Mouse (Mus musculus): ENCODE results near the gene Galns.

The Galns gene

DNA sequence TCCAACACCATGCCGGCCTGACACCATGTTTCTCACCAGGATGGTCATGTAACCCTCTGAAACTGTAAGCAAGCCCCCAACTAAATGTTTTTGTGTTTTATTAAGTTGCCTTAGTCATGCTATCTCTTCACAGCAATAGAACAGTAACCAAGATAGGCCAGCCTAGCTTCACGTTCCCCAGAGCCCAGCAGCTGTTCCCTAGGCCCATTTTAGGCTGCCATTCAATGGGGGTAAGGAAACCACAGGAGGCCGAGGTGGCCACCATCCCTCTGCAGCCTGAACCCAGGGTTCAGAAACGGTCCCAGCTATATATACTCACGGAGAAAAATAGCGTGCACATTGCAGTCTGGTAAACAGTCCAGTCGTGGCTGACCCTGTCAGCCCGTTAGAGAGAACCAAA is 67.1 kb downstream of the Galns start:
- no peak for DNase-seq (ENCODE audit: low spot score in 2 of 2)

DNA sequence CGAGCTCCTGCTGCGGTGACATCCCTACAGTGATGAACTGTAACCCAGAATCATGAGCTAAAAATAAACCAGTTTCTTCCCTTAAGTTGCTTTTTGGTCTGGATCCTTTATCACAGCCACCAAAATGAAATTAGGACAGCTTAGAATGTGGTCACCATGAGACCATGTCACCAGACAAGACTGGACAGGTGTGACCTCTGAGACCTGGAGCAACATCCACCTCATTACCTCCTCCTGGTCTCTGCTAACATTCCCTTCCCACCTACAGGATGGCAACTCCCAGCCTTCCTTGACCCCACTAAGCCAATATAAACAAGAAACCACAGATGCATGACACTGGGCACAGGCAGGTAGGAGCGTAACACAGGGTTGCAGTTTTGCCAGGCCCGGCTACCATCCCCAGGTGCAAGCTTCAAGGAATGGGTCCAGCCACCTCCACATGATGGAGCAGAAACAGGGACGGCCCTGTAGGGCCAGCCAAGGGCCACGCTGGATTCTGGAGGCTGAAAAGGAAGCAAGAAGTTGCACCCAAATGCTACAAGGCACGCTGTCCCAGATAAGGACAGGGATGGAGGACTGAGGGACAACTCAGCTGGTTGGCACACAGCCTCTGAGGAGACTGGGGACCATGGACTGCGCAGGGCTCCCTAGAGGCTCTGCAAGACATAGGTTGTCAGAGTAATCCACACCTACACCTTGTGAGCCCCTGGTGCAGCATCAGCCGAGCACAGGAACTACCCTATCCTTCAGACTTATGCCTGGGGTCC is 72.8 kb downstream of the Galns start:
- DNase-seq (ENCODE audit: low spot score in 2 of 2), result no peak

DNA sequence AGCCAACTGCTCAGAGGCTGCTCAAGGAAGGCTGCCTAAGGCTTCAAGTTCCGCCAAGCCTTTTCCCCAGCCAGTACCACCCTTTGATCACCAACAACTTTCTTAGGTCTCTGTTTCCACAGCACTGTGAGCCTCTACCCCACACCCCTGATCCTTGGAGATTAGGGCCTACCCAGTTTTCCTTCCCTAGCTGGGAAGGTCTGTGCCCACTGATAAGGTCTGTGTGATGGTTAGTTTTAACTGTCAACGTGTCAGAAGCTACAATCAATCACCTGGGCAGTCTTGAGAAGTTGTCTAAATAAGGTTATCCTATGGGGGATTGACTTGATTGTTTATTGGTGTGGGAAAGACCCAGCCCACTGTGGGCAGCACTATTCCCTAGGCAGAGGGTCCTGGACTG is 73.5 kb downstream of the Galns start:
- no peak for DNase-seq (ENCODE audit: low spot score in 2 of 2)

DNA sequence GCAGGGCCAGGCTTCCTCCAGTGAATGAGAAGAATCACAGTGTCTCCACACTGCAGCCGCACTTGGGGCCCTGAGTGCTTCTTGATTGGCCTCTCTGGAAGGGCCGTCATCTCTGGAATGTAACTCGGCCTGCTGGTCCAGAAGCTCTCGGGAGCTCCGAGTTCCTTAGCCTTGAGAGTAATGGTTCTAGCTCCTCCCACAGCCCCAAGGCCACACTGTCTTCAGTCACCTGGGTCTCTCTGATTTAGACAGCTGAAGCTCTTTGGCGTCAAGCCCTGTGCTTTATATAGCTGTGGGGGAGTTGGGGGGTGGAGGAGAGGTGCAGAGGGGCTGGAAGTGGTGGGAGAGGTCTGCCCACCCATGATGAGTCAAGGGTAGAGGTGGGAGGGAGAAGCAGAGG is 74.2 kb downstream of the Galns start:
- DNase-seq (ENCODE audit: low spot score in 2 of 2), result no peak

DNA sequence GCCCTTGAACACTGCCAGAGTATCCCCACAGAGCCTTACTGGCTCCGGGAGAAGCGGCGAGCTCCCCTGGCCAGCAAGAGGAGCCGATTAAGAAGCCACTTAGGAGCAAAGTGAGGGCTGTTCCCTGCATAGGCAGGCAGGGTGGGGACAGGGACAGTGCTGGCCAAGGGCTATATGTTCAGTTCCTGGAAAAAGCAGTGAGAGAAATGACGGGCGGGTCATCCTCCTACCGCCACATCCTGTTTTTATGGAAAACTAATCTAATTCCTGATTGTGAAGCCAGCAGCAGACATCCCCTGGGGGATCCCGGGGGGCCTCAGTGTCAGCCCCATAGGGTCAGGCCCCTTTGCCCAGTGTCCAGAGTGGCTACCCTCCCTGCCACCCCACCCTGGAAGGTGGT is 80.0 kb downstream of the Galns start:
- no peak for DNase-seq (ENCODE audit: low spot score in 2 of 2)

DNA sequence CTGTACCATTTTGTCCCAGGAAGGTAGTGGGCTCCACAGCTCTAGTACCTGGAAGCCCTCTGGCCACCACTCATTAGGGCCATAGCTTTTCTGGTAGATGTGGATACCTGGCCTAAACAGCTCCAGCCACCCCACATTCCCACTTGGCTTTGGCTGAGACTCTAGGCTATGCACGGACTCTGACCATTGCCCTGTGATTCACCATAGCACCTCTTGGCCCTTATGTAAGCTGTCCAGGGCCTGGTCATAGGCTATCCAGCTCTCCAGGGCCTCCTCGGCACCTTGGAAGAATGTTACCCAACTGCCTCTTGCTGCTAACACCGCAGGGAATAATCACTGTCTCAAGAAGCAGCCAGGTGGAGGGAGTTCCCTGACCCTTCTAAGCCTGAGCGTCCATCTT is 82.1 kb downstream of the Galns start:
- no peak for DNase-seq (ENCODE audit: low spot score in 2 of 2)

Measured in right cerebral cortex, postnatal 10 days (tissue).